Mouse (Mus musculus) urinary bladder, adult 2 months (tissue): ENCODE results near the gene 4930486L24Rik. TPM values are rescaled to one million over a fixed set of nuclear protein-coding genes. Genes with fewer than 3 reads are reported as not detected.

Experiments
- polyA plus RNA-seq: library from polyadenylated mRNA; depleted of rRNA; stranded (reverse); fragments of >200 nt; gene quantifications from 2 replicates; pipeline ENCODE4 v1.2.3, GENCODE M21; 2012; rRNA removed

Gene 4930486L24Rik
- polyA plus RNA-seq, 1 experiment = 0.32 TPM

Other genes starting within 250 kb of the 4930486L24Rik start
- not detected in 2 replicates for gene BC051665, start 78.1 kb downstream of the 4930486L24Rik start, polyA plus RNA-seq
- gene Ctsll3, start 61.6 kb downstream of the 4930486L24Rik start, polyA plus RNA-seq = 0.25 TPM in 1 of 2 replicates, not detected in the other
- 0.27 and 0.32 TPM in 2 replicates for gene Gm49392, start 32.4 kb upstream of the 4930486L24Rik start, polyA plus RNA-seq
- 4.5 and 7.3 TPM in 2 replicates for gene Ctla2b, start 33.0 kb upstream of the 4930486L24Rik start, polyA plus RNA-seq
- gene Tpbpb, start 40.4 kb upstream of the 4930486L24Rik start, polyA plus RNA-seq = not detected in 2 replicates
- not detected in 2 replicates for gene Gm49393, start 71.1 kb upstream of the 4930486L24Rik start, polyA plus RNA-seq
- 6.3 and 7.0 TPM in 2 replicates for gene Gm49391, start 72.1 kb upstream of the 4930486L24Rik start, polyA plus RNA-seq
- 25.8 and 35.2 TPM in 2 replicates for gene Ctla2a, start 72.2 kb upstream of the 4930486L24Rik start, polyA plus RNA-seq
- 0.04 and 0.11 TPM in 2 replicates for gene Tpbpa, start 77.5 kb upstream of the 4930486L24Rik start, polyA plus RNA-seq
- not detected in 2 replicates for gene Ctsj, start 141.5 kb upstream of the 4930486L24Rik start, polyA plus RNA-seq
- not detected in 2 replicates for gene Ctsq, start 176.2 kb upstream of the 4930486L24Rik start, polyA plus RNA-seq